Mouse (Mus musculus) MEL (cell line): ENCODE measurements around the gene Arhgap40. TPM values are rescaled to one million over a fixed set of nuclear protein-coding genes. Genes with fewer than 3 reads are reported as not detected.

Experiments
- DNase-seq: peaks from one replicate; pipeline ENCODE4 v3.0.0; 2011; ENCODE audit warnings: low read depth, low spot score
- H3K27ac ChIP-seq: 2 replicates; pipeline ENCODE4 v1.5.1; 2012; ENCODE audit warnings: low read depth, mild to moderate bottlenecking, control low read depth, low read length, moderate library complexity; ENCODE audit not compliant: control insufficient read depth
- H3K27me3 ChIP-seq, 2 experiments: fragments of 150-350 bp in 1 of 2; sonication (generic) in 1 of 2; 2 replicates each; pipeline ENCODE4 v1.6.1; 2012; ENCODE audit warnings: low read length in 2 of 2, mild to moderate bottlenecking in 2 of 2, improper control_type of control experiment in 1 of 2, moderate library complexity in 1 of 2; ENCODE audit not compliant: insufficient read depth in 2 of 2, control insufficient read depth in 1 of 2
- H3K36me3 ChIP-seq, 2 experiments: 2 replicates each; pipeline ENCODE4 v1.6.1; 2012 to 2014; ENCODE audit warnings: low read length in 2 of 2, improper control_type of control experiment in 1 of 2, inconsistent platforms in 1 of 2, mild to moderate bottlenecking in 1 of 2; ENCODE audit not compliant: insufficient read depth in 2 of 2, control insufficient read depth in 1 of 2
- H3K4me1 ChIP-seq, 2 experiments: fragments of 150-350 bp in 1 of 2; sonication (generic) in 1 of 2; 2 replicates each; pipeline ENCODE4 v1.6.1; 2012; ENCODE audit warnings: low read length in 2 of 2, improper control_type of control experiment in 1 of 2, mild to moderate bottlenecking in 1 of 2; ENCODE audit not compliant: insufficient read depth in 2 of 2, control insufficient read depth in 1 of 2
- H3K4me3 ChIP-seq, 2 experiments: fragments of 150-350 bp in 1 of 2; sonication (generic) in 1 of 2; 2 replicates each; pipeline ENCODE4 v1.5.1; 2012; ENCODE audit warnings: low read depth in 2 of 2, low read length in 2 of 2, mild to moderate bottlenecking in 2 of 2, moderate library complexity in 2 of 2, control low read depth in 1 of 2, improper control_type of control experiment in 1 of 2; ENCODE audit not compliant: control insufficient read depth in 1 of 2, insufficient read depth in 1 of 2
- H3K79me2 ChIP-seq: 2 replicates; pipeline ENCODE4 v1.6.1; 2012; ENCODE audit warnings: mild to moderate bottlenecking, low read length, moderate library complexity; ENCODE audit not compliant: control insufficient read depth, poor library complexity, insufficient read depth
- H3K9ac ChIP-seq: 2 replicates; pipeline ENCODE4 v1.6.1; 2012; ENCODE audit warnings: low read depth, mild to moderate bottlenecking, control low read depth, low read length, moderate library complexity; ENCODE audit not compliant: control insufficient read depth, poor library complexity, severe bottlenecking
- H3K9me3 ChIP-seq: fragments of 150-350 bp; sonication (generic); replicated peaks from 2 replicates; pipeline ENCODE4 v1.6.1; 2012; ENCODE audit warnings: mild to moderate bottlenecking, low read length, improper control_type of control experiment, moderate library complexity; ENCODE audit not compliant: insufficient read depth
- BHLHE40 ChIP-seq: IDR thresholded peaks from 2 replicates; pipeline ENCODE4 v1.6.1; 2012; ENCODE audit warnings: low read depth, mild to moderate bottlenecking, inconsistent platforms, low read length, improper control_type of control experiment, borderline replicate concordance
- E2F4 ChIP-seq: IDR thresholded peaks from 2 replicates; pipeline ENCODE4 v1.6.1; 2011; ENCODE audit warnings: low read depth, low read length, improper control_type of control experiment, borderline replicate concordance
- ETS1 ChIP-seq: IDR thresholded peaks from 2 replicates; pipeline ENCODE4 v1.6.1; 2012; ENCODE audit warnings: low read depth, mild to moderate bottlenecking, inconsistent platforms, low read length, improper control_type of control experiment, moderate library complexity
- GATA1 ChIP-seq: IDR thresholded peaks from 2 replicates; pipeline ENCODE4 v1.6.1; 2011; ENCODE audit warnings: low read depth, low read length, improper control_type of control experiment
- HCFC1 ChIP-seq: IDR thresholded peaks from 2 replicates; pipeline ENCODE4 v1.6.1; 2012; ENCODE audit warnings: low read depth, mild to moderate bottlenecking, inconsistent platforms, low read length, improper control_type of control experiment, moderate library complexity
- JUND ChIP-seq: IDR thresholded peaks from 2 replicates; pipeline ENCODE4 v1.6.1; 2011; ENCODE audit warnings: low read depth, mild to moderate bottlenecking, improper control_type of control experiment, low read length
- KAT2A ChIP-seq: conservative IDR thresholded peaks from 2 replicates; pipeline ENCODE4 v1.6.1; 2012; ENCODE audit warnings: low read depth, low read length, improper control_type of control experiment, inconsistent platforms
- MAX ChIP-seq: IDR thresholded peaks from 2 replicates; pipeline ENCODE4 v1.6.1; 2011; ENCODE audit warnings: low read length, improper control_type of control experiment
- MAZ ChIP-seq: IDR thresholded peaks from 2 replicates; pipeline ENCODE4 v1.6.1; 2012; ENCODE audit warnings: low read depth, mild to moderate bottlenecking, inconsistent platforms, low read length, improper control_type of control experiment
- MXI1 ChIP-seq: IDR thresholded peaks from 2 replicates; pipeline ENCODE4 v1.6.1; 2011; ENCODE audit warnings: mild to moderate bottlenecking, low read depth, low read length, improper control_type of control experiment
- NRF1 ChIP-seq: IDR thresholded peaks from 2 replicates; pipeline ENCODE4 v1.6.1; 2014; ENCODE audit warnings: low read depth, mild to moderate bottlenecking, inconsistent platforms, low read length, improper control_type of control experiment, moderate library complexity; ENCODE audit not compliant: poor library complexity, insufficient read depth, severe bottlenecking
- POLR2AphosphoS5 ChIP-seq: IDR thresholded peaks from 2 replicates; pipeline ENCODE4 v1.6.1; 2012; ENCODE audit warnings: low read depth, borderline replicate concordance, mild to moderate bottlenecking, inconsistent platforms, low read length, moderate library complexity, mixed read lengths
- RAD21 ChIP-seq: IDR thresholded peaks from 2 replicates; pipeline ENCODE4 v1.6.1; 2011; ENCODE audit warnings: mild to moderate bottlenecking, low read depth, low read length, improper control_type of control experiment
- SIN3A ChIP-seq: IDR thresholded peaks from 2 replicates; pipeline ENCODE4 v1.6.1; 2012; ENCODE audit warnings: low read length, improper control_type of control experiment, inconsistent platforms
- SMC3 ChIP-seq: IDR thresholded peaks from 2 replicates; pipeline ENCODE4 v1.6.1; 2011; ENCODE audit warnings: low read depth, low read length, improper control_type of control experiment
- UBTF ChIP-seq: IDR thresholded peaks from 2 replicates; pipeline ENCODE4 v1.6.1; 2012; ENCODE audit warnings: low read depth, mild to moderate bottlenecking, inconsistent platforms, low read length, improper control_type of control experiment, moderate library complexity, borderline replicate concordance; ENCODE audit not compliant: insufficient read depth
- ZC3H11A ChIP-seq: IDR thresholded peaks from 2 replicates; pipeline ENCODE4 v1.6.1; 2012; ENCODE audit warnings: low read depth, mild to moderate bottlenecking, inconsistent platforms, low read length, improper control_type of control experiment
- ZMIZ1 ChIP-seq: IDR thresholded peaks from 2 replicates; pipeline ENCODE4 v1.6.1; 2012; ENCODE audit warnings: low read depth, mild to moderate bottlenecking, inconsistent platforms, low read length, improper control_type of control experiment, moderate library complexity
- ZNF384 ChIP-seq: IDR thresholded peaks from 2 replicates; pipeline ENCODE4 v1.6.1; 2012; ENCODE audit warnings: low read depth, mild to moderate bottlenecking, inconsistent platforms, low read length, improper control_type of control experiment
- polyA plus RNA-seq, 2 experiments: library from polyadenylated mRNA; stranded (reverse) in 1 of 2; unstranded in 1 of 2; fragments of >175 nt in 1 of 2; fragments of >200 nt in 1 of 2; gene quantifications; 2 replicates each; pipeline versions ENCODE4 v1.2.1 to v1.2.4; 2012; ENCODE audit warnings: low replicate concordance in 2 of 2, low read depth in 1 of 2; ENCODE audit not compliant: insufficient read length in 2 of 2, insufficient read depth in 1 of 2, missing spikeins in 1 of 2
- total RNA-seq: library from RNA; depleted of rRNA; stranded (reverse); fragments of 300-350 nt; gene quantifications from 2 replicates; pipeline ENCODE4 v1.2.3, GENCODE M21; 2012

The Arhgap40 gene
- total and polyA plus RNA-seq, 3 experiments = not detected

DNA sequence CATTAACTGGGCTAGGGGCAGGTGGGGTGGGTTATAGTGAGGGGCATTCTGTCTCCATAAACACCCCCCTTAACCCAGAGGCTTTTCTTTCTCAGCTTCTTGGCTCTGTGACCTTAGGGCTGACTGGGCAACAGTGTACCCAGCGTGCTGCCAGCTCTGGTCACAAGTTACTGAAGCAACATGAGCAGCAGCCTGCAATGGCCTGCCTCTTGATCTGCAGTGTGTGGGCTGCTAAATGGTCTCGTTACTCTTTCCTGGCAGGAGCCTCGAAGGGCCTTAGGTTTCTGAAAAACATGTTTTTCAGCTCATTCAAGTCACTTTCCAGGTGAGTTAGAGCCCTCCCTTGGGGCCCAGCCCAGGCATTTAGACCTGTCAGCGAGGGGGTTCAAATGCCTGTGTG lies 8.9 kb upstream of the Arhgap40 start:
- Histone ChIP-seq H3K4me3 (no peak overlapping the region), H3K9ac (no peak overlapping the region), H3K27ac (no peak overlapping the region), H3K27me3 (no peaks in the 10 kb centered on the region), H3K4me1 (no peaks in the 10 kb centered on the region), H3K36me3 (no peaks in the 10 kb centered on the region), H3K9me3 (no peaks in the 10 kb centered on the region), H3K79me2 (no peaks in the 10 kb centered on the region)
- TF ChIP-seq ZNF384 = no peak
- no peak for DNase-seq

DNA sequence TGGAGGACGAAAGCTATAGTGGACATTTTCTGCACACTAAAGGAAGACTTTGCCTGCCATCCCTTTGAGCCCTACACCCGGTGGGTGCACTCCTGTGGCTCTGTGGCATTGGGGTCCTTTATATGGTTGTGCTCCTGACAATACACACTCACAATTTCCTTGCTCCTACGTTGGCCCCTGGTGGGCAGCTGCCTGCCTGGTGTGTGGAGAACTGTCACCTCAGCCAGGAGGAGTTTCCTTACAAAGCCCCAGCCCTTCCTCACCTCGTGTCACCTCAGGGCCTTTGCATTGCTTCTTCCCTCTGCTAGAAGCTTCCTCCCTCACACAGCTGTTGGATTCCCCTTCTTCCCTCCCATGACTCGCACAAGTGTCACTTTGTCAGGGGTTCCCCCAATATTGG lies 6.1 kb upstream of the Arhgap40 start:
- Histone ChIP-seq H3K27ac (no peak overlapping the region), H3K36me3 (no peaks in the 10 kb centered on the region), H3K79me2 (no peaks in the 10 kb centered on the region), H3K27me3 (no peaks in the 10 kb centered on the region), H3K4me1 (no peaks in the 10 kb centered on the region), H3K9me3 (no peaks in the 10 kb centered on the region)
- no peak for DNase-seq
- TF ChIP-seq KAT2A (no peak), ZMIZ1 (no peak), RAD21 (no peak), SMC3 (no peak), GATA1 (no peak), ZC3H11A (no peak), UBTF (no peak), ZNF384 (no peak), NRF1 (no peak), MAZ (no peak), ETS1 (no peak), SIN3A (no peak), E2F4 (no peak), MAX (no peak), POLR2AphosphoS5 (no peak), BHLHE40 (no peak), JUND (no peak), HCFC1 (no peak), MXI1 (no peak)
- TF ChIP-seq, all 39 proteins: peak for 0
- Histone ChIP-seq H3K4me3 (no peak overlapping the region), H3K9ac (no peak overlapping the region)
